Mouse (Mus musculus) ES-Bruce4 (cell line): ENCODE measurements around the gene Tmed9. TPM values are rescaled to one million over a fixed set of nuclear protein-coding genes. Genes with fewer than 3 reads are reported as not detected.

Experiments used
- H3K27ac ChIP-seq: 2 replicates; pipeline ENCODE4 v1.5.1; 2012; ENCODE audit warnings: low read length, inconsistent platforms; ENCODE audit not compliant: insufficient read depth
- H3K27me3 ChIP-seq: 2 replicates; pipeline ENCODE4 v1.6.1; 2012; ENCODE audit warnings: mild to moderate bottlenecking, low read length, inconsistent platforms; ENCODE audit not compliant: control insufficient read depth, poor library complexity, insufficient read depth, severe bottlenecking
- H3K36me3 ChIP-seq: 2 replicates; pipeline ENCODE4 v1.6.1; 2012; ENCODE audit warnings: inconsistent platforms, mild to moderate bottlenecking, low read length, moderate library complexity; ENCODE audit not compliant: control insufficient read depth, poor library complexity, insufficient read depth, severe bottlenecking
- H3K4me1 ChIP-seq: one replicate; pipeline ENCODE4 v1.8.1; 2011; ENCODE audit warnings: low read length; ENCODE audit not compliant: control insufficient read depth, insufficient read depth
- H3K4me3 ChIP-seq: 2 replicates; pipeline ENCODE4 v1.5.1; 2011; ENCODE audit warnings: low read depth, mild to moderate bottlenecking, low read length
- H3K9ac ChIP-seq: 2 replicates; pipeline ENCODE4 v1.6.1; 2012; ENCODE audit warnings: low read depth, mild to moderate bottlenecking, inconsistent platforms; ENCODE audit not compliant: poor library complexity, severe bottlenecking
- H3K9me3 ChIP-seq: replicated peaks from 2 replicates; pipeline ENCODE4 v1.6.1; 2012; ENCODE audit warnings: mild to moderate bottlenecking, low read length, inconsistent platforms; ENCODE audit not compliant: control insufficient read depth, poor library complexity, insufficient read depth, severe bottlenecking
- CTCF ChIP-seq: IDR thresholded peaks from one replicate; pipeline ENCODE4 v1.8.1; 2011; ENCODE audit warnings: low read depth, low read length
- EP300 ChIP-seq: IDR thresholded peaks from 2 replicates; pipeline ENCODE4 v1.6.1; 2011; ENCODE audit warnings: low read depth, low read length; ENCODE audit not compliant: insufficient read depth
- POLR2A ChIP-seq: IDR thresholded peaks from one replicate; pipeline ENCODE4 v1.8.1; 2011; ENCODE audit warnings: low read length; ENCODE audit not compliant: insufficient read depth
- polyA plus RNA-seq: library from polyadenylated mRNA; stranded (reverse); fragments of >200 nt; gene quantifications from 2 replicates; pipeline ENCODE4 v1.2.4, GENCODE M21; 2011; ENCODE audit warnings: low read depth; ENCODE audit not compliant: missing spikeins, insufficient read depth, insufficient read length

Gene Tmed9
- polyA plus RNA-seq, 1 experiment: 94.2 TPM

DNA sequence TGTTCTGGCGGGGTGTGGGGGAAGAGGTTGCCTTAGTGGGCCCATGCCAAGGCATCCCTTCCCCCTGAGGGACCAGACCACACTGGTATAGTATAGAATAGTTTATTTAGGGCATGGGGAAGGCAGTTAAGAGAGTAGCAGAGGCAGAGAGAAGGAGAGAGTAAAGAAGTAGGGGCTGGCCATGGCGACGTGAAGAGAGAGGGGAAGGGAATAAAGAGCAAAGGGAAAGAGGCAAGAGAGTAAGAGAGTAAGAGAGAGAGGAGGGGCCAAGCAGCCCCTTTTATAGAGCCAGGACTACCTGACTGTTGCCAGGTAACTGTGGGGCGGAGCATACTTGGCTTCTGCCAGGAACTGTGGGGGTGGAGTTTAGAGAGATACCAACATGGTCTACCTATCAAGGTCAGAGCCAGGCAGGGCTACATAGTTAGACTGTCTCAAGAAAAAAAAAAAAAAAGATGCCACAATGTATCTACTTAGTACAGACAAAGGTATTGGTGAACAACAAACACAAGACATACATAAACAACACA is 18.5 kb downstream of the Tmed9 start:
- no peaks in the 10 kb centered on the region for H3K27me3 ChIP-seq
- no peaks in the 10 kb centered on the region for H3K9me3 ChIP-seq
- H3K36me3 ChIP-seq: peaks cover 25% of the 10 kb centered on the region
- no peak overlapping the region for H3K4me3 ChIP-seq
- H3K4me1 ChIP-seq: no peaks in the 10 kb centered on the region
- no peak overlapping the region for H3K27ac ChIP-seq
- no peak overlapping the region for H3K9ac ChIP-seq
- TF ChIP-seq POLR2A: no peak
- no peak for TF ChIP-seq CTCF
- TF ChIP-seq EP300: no peak

DNA sequence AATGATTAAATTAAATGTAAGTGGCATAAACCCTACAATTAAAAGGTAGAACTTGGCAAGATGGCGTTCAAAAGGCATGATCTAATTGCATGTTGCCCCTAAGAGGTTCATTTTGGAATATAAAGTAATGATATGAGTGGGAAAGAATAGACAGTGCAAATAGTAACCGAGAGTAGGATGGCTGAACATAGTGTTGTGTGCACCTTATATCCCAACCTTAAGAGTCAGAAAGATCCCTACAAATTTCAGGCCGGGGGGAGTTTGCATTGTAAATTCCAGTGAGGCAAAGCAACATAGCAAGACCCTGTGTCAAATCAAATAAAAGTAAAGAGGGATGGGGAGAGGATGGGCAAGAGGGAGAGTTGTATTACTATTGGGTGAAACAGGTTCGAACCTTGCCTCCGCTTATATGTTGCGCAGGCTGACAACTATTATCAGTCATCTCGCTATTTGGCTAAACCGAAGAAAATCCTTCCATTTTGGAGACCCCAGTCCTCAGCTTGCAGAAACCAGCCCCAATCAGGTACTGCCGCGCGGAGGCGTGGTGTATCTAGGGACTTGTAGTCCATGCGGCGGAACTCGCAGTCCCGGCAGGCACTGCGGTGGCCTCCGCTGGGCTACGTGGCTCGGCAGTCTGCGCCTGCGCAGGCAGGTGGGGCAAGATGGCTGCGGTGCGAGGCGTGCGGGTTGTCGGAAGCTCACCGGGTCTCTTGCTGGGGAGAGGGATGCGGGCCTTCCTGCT is 19.2 kb downstream of the Tmed9 start:
- H3K36me3 ChIP-seq: peaks cover 29% of the 10 kb centered on the region
- peak overlapping the region; percentile 88 for H3K4me3 ChIP-seq
- peak overlapping the region; percentile 72 for H3K27ac ChIP-seq
- H3K4me1 ChIP-seq: no peaks in the 10 kb centered on the region
- no peaks in the 10 kb centered on the region for H3K27me3 ChIP-seq
- no peaks in the 10 kb centered on the region for H3K9me3 ChIP-seq
- TF ChIP-seq POLR2A (peak; percentile 97), CTCF (no peak), EP300 (0 out of 2 replicates have a peak, but pooled peaks have one; percentile 55)
- peak overlapping the region; percentile 77 for H3K9ac ChIP-seq

DNA sequence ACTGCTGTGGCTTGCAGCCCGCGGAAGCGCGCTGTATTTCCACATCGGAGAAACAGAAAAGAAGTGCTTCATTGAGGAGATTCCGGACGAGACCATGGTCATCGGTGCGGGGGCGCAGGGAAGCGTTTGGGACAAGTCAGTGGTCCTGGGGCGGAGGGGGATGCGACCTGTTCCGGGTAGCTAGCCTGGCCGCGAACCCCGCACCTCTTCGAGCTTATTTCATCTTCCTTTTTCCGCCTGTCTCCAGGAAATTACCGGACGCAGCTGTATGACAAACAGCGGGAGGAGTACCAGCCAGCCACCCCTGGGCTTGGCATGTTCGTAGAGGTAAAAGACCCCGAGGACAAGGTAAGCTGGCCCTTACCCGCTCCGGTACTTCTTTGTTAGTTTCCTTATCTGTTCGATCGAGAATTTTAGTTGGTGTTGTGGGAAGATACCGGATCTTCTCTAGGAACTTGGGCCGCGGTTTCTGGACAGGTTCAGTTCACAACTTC is 19.8 kb downstream of the Tmed9 start:
- H3K27me3 ChIP-seq: no peaks in the 10 kb centered on the region
- H3K36me3 ChIP-seq: peaks cover 29% of the 10 kb centered on the region
- peak overlapping the region; percentile 88 for H3K4me3 ChIP-seq
- no peaks in the 10 kb centered on the region for H3K9me3 ChIP-seq
- peak overlapping the region; percentile 77 for H3K9ac ChIP-seq
- H3K27ac ChIP-seq: no peak overlapping the region
- H3K4me1 ChIP-seq: no peaks in the 10 kb centered on the region
- TF ChIP-seq CTCF (no peak), POLR2A (no peak), EP300 (no peak)

GRCm38 (mm10) chr13:55595375-55595774 is 21.8 kb downstream of the Tmed9 start:
- Histone ChIP-seq H3K4me3 (no peak overlapping the region), H3K36me3 (peaks cover 29% of the 10 kb centered on the region), H3K4me1 (no peaks in the 10 kb centered on the region), H3K9ac (no peak overlapping the region), H3K9me3 (no peaks in the 10 kb centered on the region), H3K27me3 (no peaks in the 10 kb centered on the region), H3K27ac (no peak overlapping the region)
- TF ChIP-seq EP300: no peak
- no peak for TF ChIP-seq POLR2A
- TF ChIP-seq CTCF: no peak

DNA sequence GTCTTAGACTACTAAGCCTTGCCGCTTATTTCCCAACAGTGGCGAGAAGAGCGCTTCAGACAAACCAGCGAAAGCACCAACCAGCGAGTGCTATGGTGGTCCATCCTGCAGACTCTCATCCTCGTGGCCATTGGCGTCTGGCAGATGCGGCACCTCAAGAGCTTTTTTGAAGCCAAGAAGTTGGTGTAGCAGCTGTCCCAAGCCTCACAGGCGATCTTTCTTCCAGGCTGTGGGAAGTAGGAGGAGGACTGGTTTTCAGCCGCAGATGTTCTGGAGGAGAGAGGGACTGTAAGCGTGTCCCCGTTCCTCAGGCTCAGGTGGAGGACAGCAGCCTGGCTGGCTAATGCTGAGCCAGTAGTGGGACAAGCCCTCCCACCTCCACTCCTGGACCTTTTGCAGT is 23.3 kb downstream of the Tmed9 start:
- Histone ChIP-seq H3K36me3 (peaks cover 29% of the 10 kb centered on the region), H3K27me3 (no peaks in the 10 kb centered on the region), H3K4me1 (no peaks in the 10 kb centered on the region), H3K4me3 (no peak overlapping the region), H3K9me3 (no peaks in the 10 kb centered on the region), H3K9ac (no peak overlapping the region), H3K27ac (no peak overlapping the region)
- TF ChIP-seq CTCF (no peak), POLR2A (no peak), EP300 (no peak)
